Mouse (Mus musculus) lung, postnatal 4 days (tissue): ENCODE measurements at regions not wholly inside any gene's neighbourhood (a gene's known extent, or its start where the extent isn't known, plus 50 kb on each side); places are given as distances from the start of the nearest gene placed in this dataset.
"Not testable (repeated sequence)": the region's sequence is repeated elsewhere in the genome, so short reads cannot be mapped to it uniquely, and the experiment has no call there.

Experiments
- DNase-seq, 2 experiments: peaks; one replicate each; pipeline ENCODE4 v3.0.0; 2021

- not testable (repeated sequence) for DNase-seq
These were observed 121.0 kb downstream of the Rab10 start for GRCm38 (mm10) chr12:3188734-3189275.

DNA sequence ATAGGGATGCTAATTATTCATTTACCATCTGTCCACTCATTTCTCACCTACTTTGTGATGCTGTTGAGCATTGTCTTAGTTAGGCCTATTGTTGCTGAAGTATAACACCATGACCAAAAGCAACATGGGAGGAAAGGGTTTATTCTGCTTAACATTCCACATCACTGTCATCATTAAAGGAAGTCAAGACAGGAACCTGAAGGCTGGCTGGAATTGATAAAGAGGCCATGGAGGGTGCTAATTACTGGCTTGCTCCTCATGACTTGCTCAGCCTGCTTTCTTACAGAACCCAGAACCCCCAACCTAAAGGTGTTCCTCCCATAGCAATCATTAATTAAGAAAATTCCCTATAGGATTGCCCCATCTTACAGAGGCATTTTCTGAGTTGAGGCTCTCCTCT, 121.6 kb downstream of the Rab10 start:
- no peak for DNase-seq

- DNase-seq: no peak
These were observed 136.4 kb downstream of the Rab10 start for GRCm38 (mm10) chr12:3173325-3173724.

- not testable (repeated sequence) for DNase-seq
These were observed 140.0 kb downstream of the Rab10 start for GRCm38 (mm10) chr12:3169705-3170287.

GRCm38 (mm10) chr12:3161666-3162065, 148.1 kb downstream of the Rab10 start:
- not testable (repeated sequence) for DNase-seq

DNA sequence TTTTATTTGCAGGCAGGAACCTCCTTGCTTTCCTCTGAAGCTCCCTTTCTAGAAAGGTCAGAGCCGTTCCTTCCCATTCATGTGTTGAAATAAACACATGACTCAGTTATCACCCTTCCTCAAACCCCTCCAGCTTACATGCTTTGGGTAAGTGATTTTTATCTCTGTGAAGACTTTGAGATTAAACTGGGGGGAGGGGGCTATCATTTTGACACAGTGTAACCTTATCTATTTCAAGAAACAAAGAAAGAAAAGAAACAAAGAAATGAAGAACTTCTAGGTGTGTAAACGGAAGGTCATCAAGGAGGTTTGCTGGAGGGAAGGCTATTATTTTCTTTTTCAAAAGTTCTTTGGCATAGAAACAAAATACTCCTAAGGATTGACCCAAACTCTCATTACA, 151.0 kb downstream of the Rab10 start:
- DNase-seq: not testable (repeated sequence)

DNA sequence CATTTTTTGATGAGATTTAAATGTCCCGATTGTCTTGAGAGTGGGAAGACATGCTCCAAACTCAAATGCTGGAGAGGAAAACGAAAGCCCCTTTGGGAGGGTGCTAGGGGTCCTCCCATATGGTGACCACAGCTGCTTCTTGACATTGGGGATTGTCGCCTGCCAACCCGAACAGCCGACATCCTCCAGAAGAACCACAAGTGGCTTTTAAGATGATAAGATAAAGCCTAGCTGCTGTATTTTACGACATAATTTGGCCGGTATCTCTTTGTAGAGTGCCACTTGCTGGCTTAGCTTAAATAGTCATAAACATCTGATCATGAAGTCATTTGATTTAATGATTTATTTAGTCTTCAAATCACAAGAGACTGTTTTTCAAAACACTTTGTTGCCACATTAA, 156.1 kb downstream of the Rab10 start:
- DNase-seq: not testable (repeated sequence)

DNA sequence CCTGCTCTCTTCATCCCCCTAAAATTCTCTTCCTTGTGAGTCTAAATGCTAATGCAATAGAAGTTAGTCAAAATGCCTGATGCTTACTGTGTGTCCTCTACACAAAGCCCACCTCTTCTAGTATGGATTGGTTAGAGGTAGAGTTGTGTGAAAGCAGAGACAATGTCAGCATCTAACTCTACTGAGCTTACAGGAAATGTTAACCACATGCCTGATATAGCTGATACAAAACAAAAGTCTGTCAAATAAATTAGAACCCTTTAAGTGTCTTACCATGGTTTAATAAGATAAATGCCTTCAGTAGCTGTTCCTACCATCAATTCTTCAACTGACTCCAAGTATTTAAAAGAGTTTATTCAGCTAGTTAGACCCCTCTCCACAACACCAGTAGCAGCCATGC, 177.2 kb downstream of the Rab10 start:
- not testable (repeated sequence) for DNase-seq

- DNase-seq: not testable (repeated sequence)
These were observed 178.5 kb downstream of the Rab10 start for GRCm38 (mm10) chr12:3131149-3131751.

DNA sequence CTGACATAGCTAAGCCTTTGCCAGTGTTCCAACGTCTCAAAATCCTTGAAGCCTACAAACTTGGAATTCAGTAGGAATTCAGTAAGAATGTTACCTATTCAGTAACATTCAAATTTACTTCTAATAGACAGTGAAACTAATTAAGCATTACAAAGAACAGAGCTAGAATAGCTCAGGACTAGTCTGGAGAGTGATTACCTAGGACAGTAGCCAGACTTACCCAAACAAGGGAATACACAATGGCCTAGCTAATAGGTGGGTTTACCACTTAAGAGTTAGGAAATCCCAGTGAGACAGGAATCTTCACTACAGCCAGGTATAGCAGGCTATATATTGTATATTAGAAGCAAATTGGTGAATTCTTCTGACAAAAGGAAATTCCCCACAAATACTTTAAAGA, 182.4 kb downstream of the Rab10 start:
- not testable (repeated sequence) for DNase-seq

- no peak for DNase-seq
These were observed 185.7 kb downstream of the Rab10 start for GRCm38 (mm10) chr12:3124036-3124435.

GRCm38 (mm10) chr12:3110589-3110988, 199.2 kb downstream of the Rab10 start:
- not testable (repeated sequence) for DNase-seq

DNA sequence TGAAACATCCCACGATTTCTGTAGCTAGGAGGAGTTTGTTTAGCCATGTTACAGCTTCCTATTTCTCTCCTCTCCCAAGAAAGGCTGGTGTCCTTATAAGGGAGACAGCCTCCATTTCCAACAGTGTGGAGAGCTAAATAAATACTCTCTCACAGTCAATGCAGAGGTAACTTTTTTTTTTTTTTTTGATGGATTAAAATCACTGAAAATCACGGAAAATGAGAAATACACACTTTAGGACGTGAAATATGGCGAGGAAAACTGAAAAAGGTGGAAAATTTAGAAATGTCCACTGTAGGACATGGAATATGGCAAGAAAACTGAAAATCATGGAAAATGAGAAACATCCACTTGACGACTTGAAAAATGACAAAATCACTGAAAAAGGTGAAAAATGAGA, 200.1 kb downstream of the Rab10 start:
- peak; percentile 75 to 80 for DNase-seq

DNA sequence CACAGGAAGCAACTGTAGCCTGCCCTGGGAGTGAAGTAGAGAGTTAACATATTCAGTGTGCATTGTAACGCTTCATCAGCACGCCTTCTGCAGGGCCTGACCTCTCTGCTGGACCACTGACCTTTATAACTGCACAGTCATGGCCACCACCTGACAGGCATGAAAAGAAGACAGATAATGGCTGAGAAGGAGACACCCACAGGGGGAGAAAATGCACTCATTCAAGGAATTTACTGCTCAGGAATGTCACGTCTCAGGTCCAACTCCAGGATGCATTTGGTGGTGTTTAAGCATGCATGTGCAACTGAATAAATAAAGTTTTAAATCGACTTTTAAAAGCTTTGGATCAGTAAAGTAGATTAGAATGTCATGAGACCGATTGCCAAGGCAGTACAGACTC, 207.8 kb downstream of the Rab10 start:
- not testable (repeated sequence) for DNase-seq

- peak in 1 of 2 experiments; percentile 58 for DNase-seq
These were observed 211.6 kb downstream of the Rab10 start for GRCm38 (mm10) chr12:3098175-3098574.

DNA sequence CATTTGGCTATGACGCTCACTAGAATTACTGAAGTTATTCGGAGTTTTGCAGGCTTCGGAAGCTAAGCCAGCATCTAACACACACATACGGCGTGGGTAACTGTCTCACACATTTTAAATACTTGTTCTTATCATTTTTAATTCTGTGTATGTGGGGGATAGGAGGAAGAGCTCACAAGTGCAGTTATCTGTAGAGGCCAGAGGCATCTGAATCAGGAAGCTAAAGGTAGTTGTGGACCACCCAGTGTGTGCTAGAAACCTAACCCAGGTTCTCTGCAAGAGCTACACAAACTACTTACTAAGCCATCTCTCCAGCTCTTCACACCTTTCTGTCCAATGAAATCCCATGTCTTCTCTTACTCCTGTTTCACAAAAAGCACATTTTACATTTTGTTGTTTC, 215.3 kb downstream of the Rab10 start:
- no peak for DNase-seq

GRCm38 (mm10) chr12:3092974-3093373, 216.8 kb downstream of the Rab10 start:
- not testable (repeated sequence) for DNase-seq

- not testable (repeated sequence) for DNase-seq
These were observed 260.2 kb downstream of the Rab10 start for GRCm38 (mm10) chr12:3049546-3049945.

- not testable (repeated sequence) for DNase-seq
These were observed 291.3 kb downstream of the Rab10 start for GRCm38 (mm10) chr12:3018446-3018845.

- DNase-seq: not testable (repeated sequence)
These were observed 293.0 kb downstream of the Rab10 start for GRCm38 (mm10) chr12:3016777-3017176.
